In the genomic region with DNA sequence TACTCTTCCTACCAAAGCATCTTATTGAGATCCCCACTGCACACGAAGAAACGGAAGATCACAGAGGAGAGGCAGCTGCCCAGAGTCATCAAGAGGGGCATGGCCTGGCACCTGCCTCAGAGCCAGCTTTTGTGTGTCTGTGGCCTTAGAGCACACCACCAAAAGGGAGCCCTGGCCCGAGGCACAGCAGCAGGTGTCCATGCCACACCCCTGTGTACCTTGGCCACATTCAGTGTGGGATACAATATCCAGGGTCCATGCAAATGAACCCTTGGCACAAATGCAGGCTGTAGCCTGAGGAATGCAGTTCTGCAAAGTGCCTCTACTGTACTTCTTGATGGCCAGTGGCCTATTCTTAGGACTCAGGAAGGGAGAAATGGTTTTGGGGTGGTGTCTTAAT, we compare ENCODE assay signal across 20 mouse cellular contexts. TPM values are rescaled to one million over a fixed set of nuclear protein-coding genes. Genes with fewer than 3 reads are reported as not detected.
DNase-seq lines count a peak whose midpoint lies in the region; ATAC-seq and TF ChIP-seq lines count a peak whose summit lies in the region.
"Had no signal": no experiment of that assay in that cellular context is flagged by ENCODE, and none has a peak within 500 bp of the region (broad histone marks: within the 10 kb centered on the region; RNA-seq: fewer than 3 reads in every experiment).

No protein-coding gene starts in this region.

- peak; percentile 61 for DNase-seq in kidney, adult 2 months
- DNase-seq in lung, adult 18-20 months: peak; percentile 17 to 50
- no peak for DNase-seq in lung, adult 2 months
- no peak for DNase-seq in testis, postnatal 14 days (ENCODE audit: low spot score)
- DNase-seq in stomach, postnatal 0 days (ENCODE audit: low spot score): peak; percentile 63
- DNase-seq: adrenal gland, adult 8-10 months; adrenal gland, postnatal 36 days; cerebellum, adult 2 months; cerebellum, postnatal 10 days; forebrain, postnatal 0 days; gastrocnemius, postnatal 14 days; heart, adult 2 months; heart, postnatal 14 days had no signal

- H3K4me1 ChIP-seq in kidney, adult 2 months (ENCODE audit: control insufficient read depth, insufficient read depth, low read length): no peaks in the 10 kb centered on the region
- H3K4me1 ChIP-seq in kidney, embryonic 15.5 days: peaks cover 27% of the 10 kb centered on the region
- peaks cover 3% of the 10 kb centered on the region; the same call in 1 of the 2 replicates for H3K4me1 ChIP-seq in lung, adult 2 months (ENCODE audit: control insufficient read depth, insufficient read depth, low read length)
- H3K4me1 ChIP-seq in testis, adult 2 months (ENCODE audit: control insufficient read depth, insufficient read depth, low read length): peaks cover 7% of the 10 kb centered on the region
- no peaks in the 10 kb centered on the region for H3K4me1 ChIP-seq in stomach, postnatal 0 days (replicated peaks; ENCODE audit: control insufficient read depth, insufficient read depth)
- H3K4me1 ChIP-seq in hindbrain, embryonic 16.5 days (ENCODE audit: control insufficient read depth, insufficient read depth, low read depth, low read length): peaks cover 16% of the 10 kb centered on the region

- ATAC-seq in kidney, embryonic 15.5 days (replicated peaks; ENCODE audit: low FRiP score): no peak
- ATAC-seq in stomach, postnatal 0 days (ENCODE audit: low FRiP score, low TSS enrichment): no peak; the same call in 1 of the 2 replicates
- no peak for ATAC-seq in hindbrain, embryonic 16.5 days
- ATAC-seq: forebrain, embryonic 13.5 days; forebrain, postnatal 0 days had no signal

- no peaks in the 10 kb centered on the region for H3K36me3 ChIP-seq in kidney, adult 2 months (ENCODE audit: control insufficient read depth, insufficient read depth, low read length)
- H3K36me3 ChIP-seq in kidney, embryonic 15.5 days: no peaks in the 10 kb centered on the region
- H3K36me3 ChIP-seq in testis, adult 2 months (ENCODE audit: control insufficient read depth, insufficient read depth, low read length): no peaks in the 10 kb centered on the region
- H3K36me3 ChIP-seq in stomach, postnatal 0 days (ENCODE audit: control insufficient read depth, insufficient read depth, low read length): no peaks in the 10 kb centered on the region
- no peaks in the 10 kb centered on the region for H3K36me3 ChIP-seq in hindbrain, embryonic 16.5 days (ENCODE audit: control insufficient read depth, insufficient read depth, low read length)
- H3K36me3 ChIP-seq: heart, embryonic 15.5 days had no signal

- H3K9ac ChIP-seq in kidney, embryonic 15.5 days: no peak overlapping the region
- no peak overlapping the region for H3K9ac ChIP-seq in stomach, postnatal 0 days (ENCODE audit: low read length)
- H3K9ac ChIP-seq in hindbrain, embryonic 16.5 days (ENCODE audit: low read depth, low read length): no peak overlapping the region
- H3K9ac ChIP-seq: forebrain, embryonic 13.5 days; forebrain, postnatal 0 days; heart, embryonic 15.5 days had no signal

- no peak overlapping the region for H3K27ac ChIP-seq in kidney, adult 2 months (ENCODE audit: insufficient read depth, low read depth, low read length)
- no peak overlapping the region for H3K27ac ChIP-seq in kidney, embryonic 15.5 days
- peak overlapping the region; percentile 24; the same call in 1 of the 2 replicates for H3K27ac ChIP-seq in testis, adult 2 months (ENCODE audit: control insufficient read depth, insufficient read depth, low read depth, low read length)
- no peak overlapping the region; the same call in 1 of the 2 replicates for H3K27ac ChIP-seq in stomach, postnatal 0 days (replicated peaks)
- H3K27ac ChIP-seq in hindbrain, embryonic 16.5 days (ENCODE audit: low read depth, low read length): no peak overlapping the region
- H3K27ac ChIP-seq: embryonic facial prominence, embryonic 10.5 days; forebrain, embryonic 13.5 days; heart, adult 2 months; heart, embryonic 15.5 days had no signal

- H3K27me3 ChIP-seq in kidney, adult 2 months (replicated peaks; ENCODE audit: control insufficient read depth, insufficient read depth, low read length): no peaks in the 10 kb centered on the region
- H3K27me3 ChIP-seq in kidney, embryonic 15.5 days: peaks cover 21% of the 10 kb centered on the region
- H3K27me3 ChIP-seq in testis, adult 2 months (ENCODE audit: control insufficient read depth, insufficient read depth, low read length): no peaks in the 10 kb centered on the region
- H3K27me3 ChIP-seq in stomach, postnatal 0 days (ENCODE audit: control insufficient read depth, insufficient read depth, low read length): no peaks in the 10 kb centered on the region
- H3K27me3 ChIP-seq in hindbrain, embryonic 16.5 days (replicated peaks; ENCODE audit: control insufficient read depth, insufficient read depth, low read length): no peaks in the 10 kb centered on the region
- H3K27me3 ChIP-seq: forebrain, embryonic 13.5 days had no signal

- no peaks in the 10 kb centered on the region for H3K9me3 ChIP-seq in kidney, embryonic 15.5 days (replicated peaks)
- H3K9me3 ChIP-seq in stomach, postnatal 0 days (ENCODE audit: control insufficient read depth, low read length): no peaks in the 10 kb centered on the region
- H3K9me3 ChIP-seq in hindbrain, embryonic 16.5 days (ENCODE audit: control insufficient read depth, low read length): no peaks in the 10 kb centered on the region
- H3K9me3 ChIP-seq: heart, embryonic 15.5 days had no signal

- H3K4me2 ChIP-seq in kidney, embryonic 15.5 days: no peak overlapping the region
- H3K4me2 ChIP-seq in stomach, postnatal 0 days (replicated peaks; ENCODE audit: low read depth): no peak overlapping the region
- H3K4me2 ChIP-seq in hindbrain, embryonic 16.5 days (ENCODE audit: low read length): no peak overlapping the region
- H3K4me2 ChIP-seq: forebrain, embryonic 13.5 days; heart, embryonic 11.5 days; heart, embryonic 15.5 days had no signal

- H3K4me3 ChIP-seq in kidney, adult 2 months (ENCODE audit: insufficient read depth, low read depth, low read length): no peak overlapping the region
- no peak overlapping the region for H3K4me3 ChIP-seq in kidney, embryonic 15.5 days (replicated peaks)
- no peak overlapping the region for H3K4me3 ChIP-seq in lung, adult 2 months (replicated peaks; ENCODE audit: extremely low read depth, low read depth, low read length)
- no peak overlapping the region for H3K4me3 ChIP-seq in testis, adult 2 months (ENCODE audit: control insufficient read depth, low read depth, low read length)
- no peak overlapping the region for H3K4me3 ChIP-seq in stomach, postnatal 0 days (ENCODE audit: low read depth, low read length)
- H3K4me3 ChIP-seq in hindbrain, embryonic 16.5 days (ENCODE audit: low read length): no peak overlapping the region
- H3K4me3 ChIP-seq: embryonic facial prominence, embryonic 10.5 days; forebrain, embryonic 13.5 days; heart, adult 2 months; heart, embryonic 15.5 days had no signal

- no peak for TF ChIP-seq CTCF in kidney, adult 2 months (conservative IDR thresholded peaks at IDR 0.05; ENCODE audit: insufficient read depth, insufficient read length, low read depth, low read length)
- no peak for TF ChIP-seq CTCF in lung, adult 2 months (IDR thresholded peaks at IDR 0.05; ENCODE audit: insufficient read depth, low read length)
- no peak for TF ChIP-seq CTCF in testis, adult 2 months (IDR thresholded peaks at IDR 0.05; ENCODE audit: control insufficient read depth, insufficient read depth, insufficient replicate concordance, low read depth, low read length)
- TF ChIP-seq CTCF in stomach, postnatal 0 days (IDR thresholded peaks at IDR 0.05; ENCODE audit: low read depth): no peak

- TF ChIP-seq POLR2A in kidney, adult 2 months (IDR thresholded peaks at IDR 0.05; ENCODE audit: low read depth, low read length): no peak
- no peak for TF ChIP-seq POLR2A in lung, adult 2 months (IDR thresholded peaks at IDR 0.05; ENCODE audit: borderline replicate concordance, extremely low read depth, low read depth, low read length)
- no peak for TF ChIP-seq POLR2A in testis, adult 2 months (IDR thresholded peaks at IDR 0.05; ENCODE audit: control insufficient read depth, low read depth, low read length)

- 63% methylated on average over 3 of the region's 3 CpGs for WGBS in kidney, adult 2 months
- WGBS in kidney, embryonic 15.5 days: 81% methylated on average over 3 of the region's 3 CpGs
- WGBS in lung, adult 2 months: 72% methylated on average over 3 of the region's 3 CpGs
- 57% methylated on average over 3 of the region's 3 CpGs for WGBS in stomach, postnatal 0 days
- WGBS in hindbrain, embryonic 16.5 days: 80% methylated on average over 3 of the region's 3 CpGs

- no peak for TF ChIP-seq EP300 in stomach, postnatal 0 days (optimal IDR thresholded peaks at IDR 0.05)

RNA-seq across cellular contexts. Expression of a gene that starts 5.0 kb away (rescaled TPM):
- 6.0 and 7.2 TPM in 2 replicates for polyA plus RNA-seq in kidney, adult 2 months (2012; rRNA removed)
- 4.7 and 5.0 TPM in 2 replicates for polyA plus RNA-seq in kidney, embryonic 15.5 days (2015; fragmentation: Nextera tagmentation; extraction: Ambion mirVana)
- polyA plus RNA-seq in lung, adult 2 months (2012; rRNA removed): 5.2 TPM in 2 replicates
- polyA plus RNA-seq in testis, adult 2 months (2012; rRNA removed): 26.0 and 27.4 TPM in 2 replicates
- polyA plus RNA-seq in stomach, postnatal 0 days (2015; fragmentation: Nextera tagmentation; extraction: Ambion mirVana): 12.4 and 13.1 TPM in 2 replicates
- 27.3 and 38.5 TPM in 2 replicates for polyA plus RNA-seq in hindbrain, embryonic 16.5 days (2015; fragmentation: Nextera tagmentation; extraction: Ambion mirVana)

RNA-seq across cellular contexts. Expression of a gene that starts 19.1 kb away (rescaled TPM):
- 15.9 and 19.2 TPM in 2 replicates for polyA plus RNA-seq in kidney, adult 2 months (2012; rRNA removed)
- 38.2 and 45.2 TPM in 2 replicates for polyA plus RNA-seq in kidney, embryonic 15.5 days (2015; fragmentation: Nextera tagmentation; extraction: Ambion mirVana)
- polyA plus RNA-seq in lung, adult 2 months (2012; rRNA removed): 17.8 and 21.8 TPM in 2 replicates
- polyA plus RNA-seq in testis, adult 2 months (2012; rRNA removed): 37.3 and 48.1 TPM in 2 replicates
- polyA plus RNA-seq in stomach, postnatal 0 days (2015; fragmentation: Nextera tagmentation; extraction: Ambion mirVana): 5.3 and 5.7 TPM in 2 replicates
- polyA plus RNA-seq in hindbrain, embryonic 16.5 days (2015; fragmentation: Nextera tagmentation; extraction: Ambion mirVana): 5.7 and 7.8 TPM in 2 replicates

RNA-seq across cellular contexts. Expression of a gene that starts 36.1 kb away (rescaled TPM):
- 164 and 166 TPM in 2 replicates for polyA plus RNA-seq in kidney, adult 2 months (2012; rRNA removed)
- 157 and 175 TPM in 2 replicates for polyA plus RNA-seq in kidney, embryonic 15.5 days (2015; fragmentation: Nextera tagmentation; extraction: Ambion mirVana)
- polyA plus RNA-seq in lung, adult 2 months (2012; rRNA removed): 150 and 188 TPM in 2 replicates
- polyA plus RNA-seq in testis, adult 2 months (2012; rRNA removed): 39.4 and 41.8 TPM in 2 replicates
- polyA plus RNA-seq in stomach, postnatal 0 days (2015; fragmentation: Nextera tagmentation; extraction: Ambion mirVana): 133 and 146 TPM in 2 replicates
- 396 and 405 TPM in 2 replicates for polyA plus RNA-seq in hindbrain, embryonic 16.5 days (2015; fragmentation: Nextera tagmentation; extraction: Ambion mirVana)

Comparison
In these comparisons a context has a peak if more than half of its experiments do, and no peak if none do; other contexts are left out.
1. DNase-seq: peak in kidney, adult 2 months (single experiment), lung, adult 18-20 months (2 of 2) and stomach, postnatal 0 days (single experiment); none in lung, adult 2 months (single experiment) and testis, postnatal 14 days (single experiment).